Mouse (Mus musculus) liver (tissue): ENCODE measurements at regions not wholly inside any gene's neighbourhood (a gene's known extent, or its start where the extent isn't known, plus 50 kb on each side); places are given as distances from the start of the nearest gene placed in this dataset.

Experiments
- DNase-seq: peaks from one replicate; pipeline ENCODE4 v3.0.0-alpha.2; 2020; ENCODE audit warnings: mixed read lengths

DNA sequence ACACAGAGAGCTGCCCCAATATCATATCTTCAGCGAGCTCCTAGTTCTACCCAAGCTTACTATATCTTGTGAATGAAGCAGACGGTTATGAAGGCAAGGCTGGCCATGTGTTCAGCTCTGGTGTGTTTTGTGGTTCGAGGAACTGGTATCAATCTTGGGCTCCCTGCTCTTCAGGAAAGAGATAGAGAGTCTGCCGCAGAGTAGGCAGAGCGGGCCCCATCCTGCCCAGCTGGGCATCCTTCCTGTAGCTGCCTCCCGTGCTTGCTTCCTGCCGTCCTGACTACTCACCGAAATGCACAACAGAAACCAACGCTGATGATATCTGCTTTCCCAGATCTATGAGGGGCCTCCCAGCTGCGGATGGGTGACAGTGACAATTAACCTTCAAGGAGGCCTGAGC is 60.3 kb downstream of the Snrpe start:
- DNase-seq = peak; percentile 23

DNA sequence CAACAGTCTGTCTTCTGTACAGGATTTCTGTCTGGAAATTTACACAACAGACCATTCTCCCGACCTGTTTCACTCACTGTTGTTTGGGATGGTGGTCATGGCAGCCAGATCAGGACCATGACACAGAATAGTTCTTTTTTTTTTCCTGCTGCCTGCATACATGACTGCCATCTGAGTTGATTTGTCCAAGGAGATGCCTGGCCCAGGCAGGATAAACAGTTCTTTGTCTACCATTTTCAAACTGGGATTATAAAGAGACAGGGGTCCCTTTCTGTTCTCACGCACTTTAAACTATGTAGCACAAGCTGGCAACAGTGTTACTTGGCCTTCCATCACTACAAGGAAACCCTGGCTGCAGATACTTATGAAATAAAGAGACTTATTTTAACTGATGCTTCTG is 61.1 kb downstream of the Snrpe start:
- DNase-seq = no peak

DNA sequence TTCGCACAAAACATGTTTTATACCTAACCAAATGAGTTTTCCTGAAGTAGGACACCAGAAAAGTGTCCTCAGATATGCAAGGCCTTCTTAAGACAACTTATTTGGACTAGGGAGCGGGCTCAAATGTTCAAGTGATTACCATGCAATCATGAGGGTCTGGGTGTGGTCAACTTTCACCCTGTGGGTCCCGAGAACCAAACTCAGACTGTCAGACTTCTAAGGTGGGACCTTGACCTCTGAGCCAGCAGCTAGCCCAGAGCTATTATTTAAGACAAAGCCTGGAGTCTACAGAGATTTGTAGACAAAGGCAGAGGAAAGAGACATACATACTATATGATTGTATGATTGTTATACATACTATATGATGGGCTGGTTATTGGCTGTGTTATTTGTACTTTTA is 62.5 kb downstream of the Snrpe start:
- DNase-seq = no peak

DNA sequence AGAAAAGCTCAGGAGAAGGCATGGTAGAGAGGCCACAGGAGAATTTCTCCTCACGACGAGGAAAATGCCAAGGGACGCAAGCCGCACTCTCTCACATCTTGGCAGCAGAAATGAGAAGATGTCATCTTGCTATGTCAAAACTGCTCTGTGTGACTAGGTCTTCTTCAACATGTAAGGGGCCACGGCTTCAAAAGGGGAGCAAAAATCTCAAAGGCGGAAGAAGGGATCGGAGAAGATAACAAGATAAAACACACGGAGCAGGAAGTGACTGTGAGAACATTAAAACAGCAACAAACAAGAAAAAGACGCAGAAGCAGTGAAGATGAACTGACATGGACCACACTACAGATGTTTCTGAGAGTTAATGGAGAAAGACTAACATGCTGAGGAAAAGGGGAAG is 65.1 kb downstream of the Snrpe start:
- DNase-seq = no peak

DNA sequence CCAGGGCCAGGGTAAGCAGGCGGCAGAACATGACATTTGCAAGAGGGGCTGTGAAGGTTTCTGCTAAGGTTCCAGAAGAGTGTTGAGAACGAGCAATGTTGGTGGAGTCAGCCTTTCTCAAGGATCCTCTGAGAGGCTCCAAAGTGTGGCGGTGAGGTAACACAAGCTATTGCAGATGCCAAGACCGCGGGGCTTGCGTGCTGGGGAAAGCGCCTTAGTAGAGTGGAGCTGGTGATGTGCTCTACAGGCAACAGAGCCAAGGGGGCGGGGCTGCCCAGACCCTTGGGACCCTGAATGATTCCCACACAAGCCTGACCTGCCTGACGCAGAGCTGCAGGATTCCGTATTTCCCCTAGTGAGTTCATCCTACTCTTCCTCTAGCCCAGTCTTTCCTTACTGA is 66.3 kb downstream of the Snrpe start:
- no peak for DNase-seq

DNA sequence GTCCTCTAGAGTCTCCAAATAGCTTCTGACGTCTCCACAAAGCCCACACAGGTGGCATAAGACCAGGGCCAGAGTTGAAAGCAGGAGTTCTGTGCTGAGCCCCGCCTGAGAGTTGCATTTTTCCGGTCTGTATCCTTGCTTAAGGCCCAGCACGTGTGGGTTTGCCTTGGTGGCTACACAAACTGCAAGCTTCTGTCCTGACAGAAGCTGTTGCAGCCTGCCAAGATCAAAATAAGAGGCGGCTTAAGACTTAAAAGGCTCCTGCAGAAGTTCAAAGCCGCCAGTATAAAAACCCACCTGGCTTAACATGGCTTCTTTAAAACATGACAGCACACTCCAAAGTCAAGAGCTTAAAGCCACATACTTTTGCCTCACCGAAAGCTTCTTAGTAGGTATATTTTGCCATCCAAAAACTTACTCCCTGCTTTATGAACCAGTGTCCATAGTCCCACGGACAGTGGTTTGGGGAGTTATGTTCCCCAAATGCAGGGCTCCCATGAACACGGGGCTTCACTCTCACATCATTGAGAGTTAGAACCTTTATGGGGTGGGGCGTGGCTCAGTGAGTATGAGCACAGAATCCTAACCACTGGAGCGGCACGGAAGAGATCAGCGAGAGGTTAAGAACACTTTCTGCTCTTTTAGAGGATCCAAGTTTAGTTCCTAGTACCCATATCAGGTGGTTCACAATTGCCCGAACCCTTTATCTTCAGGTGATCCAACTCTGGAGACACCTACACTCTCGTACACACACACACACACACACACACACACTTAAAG is 67.9 kb downstream of the Snrpe start:
- DNase-seq = no peak

DNA sequence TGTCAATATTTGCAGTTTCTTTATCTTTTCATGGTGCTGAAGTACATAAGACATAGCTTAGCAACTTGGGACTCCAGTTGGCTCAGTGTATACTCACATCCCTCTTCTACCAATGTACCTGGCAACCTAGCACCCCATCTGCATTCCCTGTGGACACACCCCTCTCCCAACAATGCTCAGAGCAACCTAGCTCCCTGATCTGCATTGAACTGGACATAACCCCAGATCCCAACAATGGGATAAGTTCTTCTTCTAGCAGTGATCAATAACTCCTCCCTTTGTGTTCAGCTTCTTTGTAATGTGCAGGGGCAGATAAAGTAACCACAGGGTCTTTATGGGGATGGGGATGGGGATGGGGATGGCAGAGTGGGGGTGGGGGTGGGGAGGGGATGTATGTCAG is 79.4 kb downstream of the Snrpe start:
- no peak for DNase-seq

DNA sequence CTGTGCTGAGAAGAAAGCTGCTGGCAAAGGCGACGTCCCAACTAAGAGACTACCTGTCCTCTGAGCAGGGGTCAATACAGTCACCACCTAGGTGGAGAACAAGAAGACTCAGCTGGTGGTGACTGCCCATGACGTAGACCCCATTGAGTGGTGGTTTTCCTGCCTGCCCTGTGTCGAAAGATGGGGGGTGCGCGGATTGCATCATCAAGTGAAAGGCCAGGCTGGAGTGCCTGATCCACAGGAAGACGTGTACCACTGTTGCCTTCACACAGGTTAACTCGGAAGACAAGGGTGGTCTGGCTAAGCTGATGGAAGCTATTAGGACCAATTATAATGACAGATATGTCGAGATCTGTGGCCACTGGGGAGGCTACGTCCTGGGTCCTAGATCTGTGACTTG is 80.3 kb downstream of the Snrpe start:
- no peak for DNase-seq

DNA sequence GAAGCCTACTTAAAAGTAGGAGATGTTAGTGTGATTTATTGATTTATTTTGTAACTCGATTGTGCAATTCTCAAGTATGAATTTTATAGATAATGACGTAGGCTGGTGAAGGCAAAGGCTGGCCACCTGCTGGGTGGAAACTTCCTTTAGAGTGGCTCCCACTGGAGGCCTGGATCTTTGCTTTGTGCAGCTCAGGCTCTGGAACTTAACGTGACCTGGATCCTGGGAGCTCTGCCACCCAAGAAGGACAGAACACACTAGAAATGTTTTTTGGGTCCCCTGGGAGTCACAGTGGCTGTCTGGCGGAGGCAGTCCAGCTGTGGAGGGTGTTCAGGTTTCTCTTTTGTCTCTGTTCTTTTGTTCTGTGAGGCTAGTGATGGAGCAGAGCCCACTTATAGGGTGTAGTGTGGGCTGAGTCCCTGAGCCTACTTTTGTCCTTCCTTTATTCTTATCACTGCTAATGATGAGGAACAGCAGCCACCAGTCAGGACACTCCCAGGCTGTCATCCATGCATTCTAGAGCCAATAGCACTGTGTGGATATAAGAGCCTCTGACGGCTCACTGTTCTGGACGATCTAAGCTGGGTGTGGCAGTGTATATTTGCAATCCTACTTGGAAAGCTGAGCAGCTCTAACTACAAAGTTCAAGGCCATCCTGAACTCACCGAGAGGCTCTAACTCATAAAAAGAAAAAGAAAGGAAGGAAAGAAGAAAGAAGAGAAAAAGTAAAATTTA is 82.3 kb downstream of the Snrpe start:
- DNase-seq = no peak

DNA sequence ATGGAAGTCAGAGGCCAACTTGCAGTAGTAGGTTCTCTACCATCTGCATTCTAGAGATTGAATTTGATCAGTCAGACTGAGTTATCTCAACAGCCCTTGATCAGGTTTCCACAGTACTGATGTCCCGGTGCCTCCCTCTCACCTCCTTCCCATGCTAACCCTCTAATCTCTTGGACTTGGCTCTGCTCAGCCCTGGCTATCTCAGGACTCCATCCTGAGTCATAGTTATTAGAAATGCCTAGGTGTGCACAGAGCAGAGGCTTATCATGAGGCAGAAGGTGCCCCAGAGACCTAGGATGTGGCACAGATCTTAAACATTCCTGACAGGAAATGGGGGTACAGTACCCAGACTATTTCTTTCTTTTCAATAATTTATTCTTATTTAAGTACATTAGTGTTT is 87.3 kb downstream of the Snrpe start:
- no peak for DNase-seq

DNA sequence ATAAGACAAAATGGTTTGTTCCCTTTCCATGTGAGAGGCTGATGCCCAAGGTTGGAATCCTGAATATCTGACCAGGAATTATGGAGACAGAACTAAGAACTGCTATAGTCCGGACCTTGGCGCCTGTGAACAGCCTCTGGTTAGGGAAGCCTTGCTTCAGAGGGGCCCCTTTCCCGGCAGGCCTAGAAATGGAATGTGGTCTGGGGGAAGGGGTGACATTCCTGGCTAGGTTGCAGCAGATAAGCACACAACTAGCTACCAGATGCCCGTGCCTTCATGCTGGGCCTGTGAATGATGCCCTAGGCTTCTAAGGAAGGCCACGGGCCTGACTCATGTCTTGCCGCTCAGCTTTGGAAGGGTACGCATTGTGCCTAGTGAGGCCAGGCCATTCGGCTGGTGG is 89.4 kb downstream of the Snrpe start:
- DNase-seq = no peak

DNA sequence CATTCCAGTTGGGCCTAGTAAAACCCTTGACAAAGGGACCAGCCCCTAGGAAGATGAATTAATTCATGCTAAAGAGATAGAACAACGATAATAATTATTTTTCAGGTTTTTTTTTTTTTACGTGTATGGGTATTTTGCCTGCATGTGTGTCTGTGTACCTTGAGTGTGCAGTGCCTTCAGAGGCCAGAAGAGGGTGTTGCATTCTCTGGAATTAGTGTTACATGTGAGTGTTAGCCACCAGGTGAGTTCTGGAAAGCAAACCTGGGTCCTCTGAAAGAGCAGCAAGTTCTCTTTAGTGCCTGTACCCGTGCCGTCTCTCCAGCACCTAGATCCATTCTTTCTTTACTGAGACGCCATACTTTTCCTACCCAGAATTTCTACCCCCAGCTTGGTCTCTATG is 92.8 kb upstream of the Sox13 start:
- DNase-seq = no peak

DNA sequence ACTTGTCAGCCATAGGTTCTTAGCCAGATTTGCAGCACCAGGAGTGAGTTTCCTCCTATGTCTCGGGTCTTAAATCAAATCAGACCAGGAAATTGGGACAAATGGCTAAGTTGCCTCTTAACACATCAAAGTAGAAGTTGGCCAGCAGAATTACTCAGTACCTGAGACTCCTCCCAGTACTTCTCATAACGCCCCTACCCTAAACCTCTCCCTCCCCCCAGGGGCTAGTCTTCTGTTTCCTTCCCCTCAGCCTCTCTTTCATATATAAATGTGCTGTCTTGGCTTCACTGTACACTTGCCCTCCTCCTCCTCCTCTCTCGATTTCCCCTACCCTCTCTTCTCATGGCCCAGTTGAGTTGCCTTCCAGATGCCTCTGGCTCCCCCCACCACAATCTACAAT is 79.9 kb upstream of the Sox13 start:
- no peak for DNase-seq

DNA sequence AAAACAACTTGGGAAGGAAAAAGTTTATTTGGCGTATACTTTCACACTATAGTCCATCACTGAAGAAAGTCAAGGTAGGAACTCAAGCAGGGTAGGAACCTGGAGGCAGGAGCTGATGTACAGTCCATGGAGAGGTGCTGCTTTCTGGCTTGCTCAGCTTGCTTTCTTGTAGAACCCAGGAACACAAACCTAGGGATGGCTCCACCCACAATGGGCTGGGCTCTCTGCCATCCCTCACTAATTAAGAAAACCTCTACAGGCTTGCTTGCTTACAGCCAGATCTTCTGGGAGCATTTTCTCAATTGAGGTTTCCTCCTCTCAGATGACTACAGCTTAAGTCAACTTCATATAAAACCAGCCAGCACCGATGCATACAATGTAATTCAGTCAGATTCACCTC is 79.2 kb upstream of the Sox13 start:
- DNase-seq = no peak

DNA sequence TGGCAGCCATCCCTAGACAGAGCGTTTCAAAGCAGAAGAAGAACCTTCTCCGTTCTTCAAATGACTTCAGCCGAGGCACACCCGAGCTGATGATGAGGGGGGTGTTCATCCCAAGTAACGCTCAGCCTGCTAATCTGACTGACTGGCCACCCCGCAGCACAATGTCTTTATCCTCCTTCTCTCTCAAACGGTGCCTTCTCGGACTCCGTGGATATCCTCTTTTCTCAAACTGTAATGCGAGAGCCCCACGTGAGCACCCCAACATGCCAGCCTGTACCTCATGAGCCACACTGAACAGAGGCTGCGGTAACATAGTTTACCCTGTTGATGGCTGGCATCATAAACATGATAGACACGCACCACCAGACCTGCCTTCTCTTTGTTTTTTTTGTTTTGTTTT is 76.8 kb upstream of the Sox13 start:
- DNase-seq = no peak

DNA sequence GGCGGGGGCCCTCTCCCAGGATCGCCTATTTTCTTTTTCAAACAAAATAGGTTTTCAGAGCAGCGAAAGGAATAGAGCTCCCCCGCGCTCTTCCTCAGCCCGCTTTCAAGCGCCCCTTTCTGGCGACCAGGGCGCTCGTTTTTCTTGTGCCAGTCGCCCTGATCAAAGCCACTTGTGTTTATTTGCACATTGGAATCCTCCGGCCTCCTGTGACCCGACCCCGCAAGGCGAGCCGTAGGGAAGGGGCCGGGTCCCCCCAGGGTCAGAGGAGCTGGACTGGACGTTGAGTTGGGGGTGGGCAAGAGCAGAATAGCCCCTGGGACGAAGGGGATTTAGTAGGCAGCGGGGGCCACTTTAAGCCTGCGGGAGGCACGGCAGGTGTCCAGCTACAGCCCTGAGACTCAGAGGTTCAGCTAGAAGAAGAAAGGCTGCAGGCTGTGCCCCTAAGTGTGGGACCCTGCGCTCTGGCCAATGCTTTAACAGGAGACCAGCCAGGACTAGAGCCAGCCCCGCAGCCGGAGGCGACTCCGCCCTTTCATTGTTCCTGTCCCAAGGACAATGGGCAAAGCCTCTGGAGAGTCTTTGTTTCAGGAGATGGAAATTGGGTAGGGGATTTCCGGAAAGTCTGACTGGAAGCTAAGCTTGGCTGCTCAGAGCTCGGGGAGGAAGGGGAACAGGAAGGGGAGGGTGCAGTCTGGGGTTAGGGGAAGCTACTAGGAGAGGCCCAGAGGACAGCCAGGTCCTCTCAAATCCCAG is 69.0 kb upstream of the Sox13 start:
- peak; percentile 34 for DNase-seq

DNA sequence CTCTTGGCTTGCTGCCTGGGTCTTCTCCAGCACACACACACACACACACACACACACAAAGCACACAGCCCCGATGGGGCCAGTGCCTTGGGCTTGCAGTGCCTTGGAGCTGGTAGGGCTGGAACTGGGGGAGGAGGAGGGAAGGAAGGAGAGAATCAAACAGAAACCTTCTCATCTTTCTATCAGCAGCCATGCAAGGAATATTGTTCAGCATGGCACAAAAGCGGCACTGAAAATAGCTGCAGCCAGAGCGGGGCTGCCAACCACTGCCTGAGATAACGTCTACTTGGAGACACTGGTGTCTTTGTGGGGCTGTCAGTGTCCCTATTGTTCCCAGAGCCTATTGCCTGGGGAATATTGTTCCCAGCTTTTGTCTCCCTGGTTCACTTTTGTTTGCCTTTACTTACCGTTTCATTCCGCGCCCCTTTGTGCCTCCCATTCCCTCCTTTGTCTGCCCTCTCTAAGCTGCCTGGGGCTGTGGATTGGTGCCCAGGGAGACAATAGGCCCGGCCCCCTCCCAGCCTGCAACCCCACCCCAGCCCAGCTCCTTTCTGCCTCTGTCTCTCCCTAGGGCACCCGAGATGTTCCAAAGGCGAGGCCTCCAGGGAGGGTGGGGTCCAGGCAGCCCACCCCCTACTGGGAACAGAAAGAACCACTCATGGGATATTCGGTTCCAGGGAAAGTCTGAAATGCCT is 68.3 kb upstream of the Sox13 start:
- peak; percentile 11 for DNase-seq

DNA sequence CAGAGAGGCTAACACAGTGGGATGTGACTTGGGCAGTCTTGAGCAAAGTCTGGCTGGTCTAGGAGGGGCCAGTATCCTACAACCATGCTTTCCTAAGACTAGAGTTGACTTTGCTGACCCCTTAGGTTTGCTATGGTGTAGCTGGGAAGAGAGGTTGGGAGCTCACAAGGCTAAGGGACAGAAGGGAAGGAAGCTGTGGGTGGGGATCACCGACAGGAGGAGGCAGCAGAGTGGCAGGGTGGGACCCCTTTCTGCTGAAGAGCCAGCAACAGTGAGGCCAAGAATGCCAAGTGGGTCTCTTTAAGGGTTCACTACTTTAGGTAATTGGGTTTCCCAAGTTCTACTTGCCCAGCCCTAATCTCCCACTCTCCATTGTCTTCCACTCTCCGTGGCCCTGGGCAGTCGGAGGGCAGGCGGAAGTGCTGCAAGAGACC is 67.7 kb upstream of the Sox13 start:
- DNase-seq = no peak

DNA sequence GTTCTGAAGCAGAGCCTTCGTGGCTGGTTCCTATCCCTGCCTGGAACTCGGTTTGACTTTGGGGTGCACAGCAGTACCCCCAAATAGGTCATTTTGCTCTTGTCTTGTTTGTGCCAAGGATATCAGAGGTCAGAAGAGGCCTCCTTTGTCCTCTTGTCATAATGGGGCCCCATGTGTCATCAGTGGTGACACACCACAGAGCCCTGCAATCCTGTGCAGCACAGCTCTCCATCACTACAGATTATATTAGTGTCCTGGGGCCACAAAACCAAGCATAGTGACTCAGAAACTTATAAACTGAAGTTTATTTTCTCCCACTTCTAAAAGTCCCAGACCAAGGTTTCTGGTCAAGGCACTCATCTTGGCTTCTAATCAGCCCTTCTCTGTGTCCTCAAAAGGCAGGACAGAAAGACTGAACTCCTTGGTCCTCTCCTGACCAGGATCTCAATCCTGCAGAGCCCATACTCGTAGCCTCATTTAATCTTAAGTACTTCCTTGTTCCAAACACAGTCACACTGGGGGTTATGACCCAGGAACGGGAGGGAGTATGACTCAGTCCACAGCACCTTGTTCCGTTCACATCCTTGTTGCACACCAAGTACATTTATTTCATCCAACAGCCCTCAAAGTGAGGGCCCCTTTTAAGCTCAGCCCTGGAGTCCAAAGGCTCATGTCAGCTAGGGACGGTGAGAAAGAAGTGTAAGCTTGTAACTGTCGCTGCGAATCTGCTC is 63.2 kb upstream of the Sox13 start:
- DNase-seq = no peak

DNA sequence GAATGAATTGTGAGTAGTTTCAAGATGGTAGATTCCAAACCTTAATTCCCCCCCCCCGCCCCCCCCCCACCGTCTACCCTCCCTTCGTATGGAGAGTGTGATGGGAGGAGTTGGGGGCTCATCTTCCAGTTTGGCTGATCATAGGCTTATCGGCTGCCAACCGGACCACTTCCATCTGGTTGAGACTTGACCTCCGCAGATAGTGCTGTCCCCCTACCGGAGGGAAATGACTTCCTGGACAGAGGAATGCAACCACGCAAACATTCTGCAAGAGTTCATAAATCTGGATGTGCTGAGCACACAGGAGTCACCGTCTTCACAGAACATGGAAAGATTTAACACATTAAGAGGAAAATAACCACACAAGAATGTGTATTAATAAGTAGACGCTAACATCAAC is 62.2 kb upstream of the Sox13 start:
- DNase-seq = no peak

DNA sequence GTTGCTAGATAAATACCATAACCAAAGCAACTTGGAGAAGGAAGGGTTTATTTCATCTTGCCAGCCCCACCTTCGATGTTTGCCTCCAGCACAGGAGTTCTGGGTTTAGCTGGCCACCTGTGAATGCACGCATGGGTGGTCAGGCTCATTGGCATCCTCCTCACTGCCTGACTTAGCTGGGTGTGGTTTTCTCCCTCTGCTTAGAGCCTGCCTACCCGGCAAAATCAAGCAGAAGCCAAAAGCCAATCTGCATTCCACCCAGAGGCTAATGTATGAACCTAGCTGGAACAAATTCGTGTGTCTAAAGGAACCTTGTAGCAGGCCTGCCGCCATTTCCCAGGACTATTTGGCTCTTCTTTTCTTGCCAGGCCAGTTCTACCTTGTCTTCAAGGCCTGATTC is 58.7 kb upstream of the Sox13 start:
- no peak for DNase-seq

DNA sequence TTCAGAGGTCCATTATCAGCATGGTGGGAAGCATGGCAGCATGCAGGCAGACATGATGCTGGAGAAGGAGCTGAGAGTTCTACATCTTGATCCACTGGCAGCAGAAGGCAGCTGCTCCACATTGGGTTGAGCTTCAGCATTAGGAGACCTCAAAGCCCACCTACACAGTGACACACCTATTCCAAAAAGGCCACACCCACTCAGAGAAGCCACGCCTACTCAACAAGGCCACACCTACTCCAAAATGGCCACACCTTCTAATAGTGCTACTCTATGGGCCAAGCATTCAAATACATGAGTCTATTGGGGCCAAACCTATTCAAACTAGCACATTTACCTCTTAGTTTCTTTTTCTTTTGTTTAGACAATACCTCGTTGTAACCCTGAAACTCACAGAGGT is 50.4 kb upstream of the Sox13 start:
- no peak for DNase-seq
